Comparison of ENCODE assay signal across 12 mouse cellular contexts in the genomic region with DNA sequence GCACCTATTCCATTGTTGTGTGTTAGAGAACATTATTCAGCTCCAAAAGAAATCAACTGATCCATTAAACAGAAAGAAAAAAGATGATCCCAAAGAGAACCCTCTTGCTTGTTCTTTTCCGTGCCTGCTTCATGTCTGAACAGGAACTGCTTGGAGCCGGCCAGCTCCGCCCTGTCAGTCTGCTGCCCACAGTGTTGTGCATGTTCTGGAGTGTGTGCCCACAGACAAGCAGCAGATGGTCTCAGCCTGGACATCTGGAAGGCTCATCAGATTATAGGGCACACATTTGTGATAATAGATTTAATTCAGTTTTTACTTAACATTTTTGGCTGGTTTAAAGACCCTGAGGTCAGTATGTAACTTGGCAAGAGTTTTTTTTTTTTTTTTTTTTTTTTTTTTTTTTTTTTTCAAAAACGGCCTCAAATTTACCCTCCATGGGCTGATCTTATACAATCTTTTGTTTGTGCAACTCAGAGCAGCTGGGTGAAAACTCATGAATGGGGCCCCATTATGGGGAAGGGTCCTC.
DNase-seq lines count a peak whose midpoint lies in the region; ATAC-seq and TF ChIP-seq lines count a peak whose summit lies in the region.
"Had no signal": no experiment of that assay in that cellular context is flagged by ENCODE, and none has a peak within 500 bp of the region (broad histone marks: within the 10 kb centered on the region; RNA-seq: fewer than 3 reads in every experiment).

No protein-coding gene starts in this region.

- TF ChIP-seq EP300 in CH12.LX (IDR thresholded peaks at IDR 0.05; ENCODE audit: low read length): no peak

- H3K4me3 ChIP-seq in hindbrain, embryonic 12.5 days: no peak overlapping the region
- no peak overlapping the region for H3K4me3 ChIP-seq in hindbrain, embryonic 10.5 days
- H3K4me3 ChIP-seq in CH12.LX (replicated peaks in 1 of 3; ENCODE audit: low read depth in 2 of 3, low read length in 2 of 3, poor library complexity in 1 of 3): no peak overlapping the region
- H3K4me3 ChIP-seq in cerebellum, adult 2 months (replicated peaks; ENCODE audit: insufficient read depth, low read depth, low read length): no peak overlapping the region
- H3K4me3 ChIP-seq: erythroblast, embryonic 14.5 days had no signal

- no peaks in the 10 kb centered on the region for H3K9me3 ChIP-seq in hindbrain, embryonic 12.5 days (replicated peaks)
- H3K9me3 ChIP-seq in hindbrain, embryonic 10.5 days: no peaks in the 10 kb centered on the region
- no peaks in the 10 kb centered on the region for H3K9me3 ChIP-seq in CH12.LX (replicated peaks; ENCODE audit: low read length)

- no peak for TF ChIP-seq POLR2A in CH12.LX (IDR thresholded peaks at IDR 0.05; ENCODE audit: low read depth, low read length)
- no peak for TF ChIP-seq POLR2A in brain, embryonic 14.5 days (IDR thresholded peaks at IDR 0.05; ENCODE audit: borderline replicate concordance, extremely low read depth, insufficient read depth, insufficient read length, poor library complexity, severe bottlenecking)
- TF ChIP-seq POLR2A in cerebellum, adult 2 months (IDR thresholded peaks at IDR 0.05; ENCODE audit: borderline replicate concordance, insufficient read depth, low read length): no peak

- no peaks in the 10 kb centered on the region for H3K27me3 ChIP-seq in hindbrain, embryonic 12.5 days
- H3K27me3 ChIP-seq in hindbrain, embryonic 10.5 days (ENCODE audit: insufficient read depth, poor library complexity, severe bottlenecking): no peaks in the 10 kb centered on the region
- no peaks in the 10 kb centered on the region for H3K27me3 ChIP-seq in CH12.LX (replicated peaks)
- no peaks in the 10 kb centered on the region for H3K27me3 ChIP-seq in cerebellum, adult 2 months (ENCODE audit: control insufficient read depth, insufficient read depth, low read length)

- H3K4me1 ChIP-seq in hindbrain, embryonic 12.5 days: no peaks in the 10 kb centered on the region
- peaks cover 10% of the 10 kb centered on the region; the same call in 1 of the 2 replicates for H3K4me1 ChIP-seq in hindbrain, embryonic 10.5 days (replicated peaks)
- H3K4me1 ChIP-seq in CH12.LX (ENCODE audit: control insufficient read depth in 1 of 2, insufficient read depth in 2 of 2): no peaks in the 10 kb centered on the region
- H3K4me1 ChIP-seq in cerebellum, adult 2 months (ENCODE audit: control insufficient read depth, insufficient read depth, low read length): no peaks in the 10 kb centered on the region

- TF ChIP-seq CTCF in CH12.LX (conservative IDR thresholded peaks at IDR 0.05 in 1 of 2, IDR thresholded peaks at IDR 0.05 in 1 of 2; ENCODE audit: low read depth in 2 of 2, low read length in 2 of 2): no peak
- TF ChIP-seq CTCF in brain, embryonic 14.5 days (IDR thresholded peaks at IDR 0.05; ENCODE audit: borderline replicate concordance, extremely low read depth, insufficient read depth, insufficient read length): no peak
- TF ChIP-seq CTCF in cerebellum, adult 2 months (IDR thresholded peaks at IDR 0.05; ENCODE audit: borderline replicate concordance, insufficient read depth, low read depth, low read length): no peak

- H3K9ac ChIP-seq in hindbrain, embryonic 12.5 days: no peak overlapping the region
- H3K9ac ChIP-seq in CH12.LX (ENCODE audit: insufficient read depth, low read depth): no peak overlapping the region; the same call in 1 of the 2 replicates

- H3K4me2 ChIP-seq in hindbrain, embryonic 12.5 days (replicated peaks): no peak overlapping the region
- H3K4me2 ChIP-seq in CH12.LX (ENCODE audit: insufficient read depth, low read depth, poor library complexity, severe bottlenecking): peak overlapping the region; percentile 21; the same call in 1 of the 2 replicates

- H3K36me3 ChIP-seq in hindbrain, embryonic 12.5 days: no peaks in the 10 kb centered on the region
- H3K36me3 ChIP-seq in hindbrain, embryonic 10.5 days: no peaks in the 10 kb centered on the region
- H3K36me3 ChIP-seq in CH12.LX (replicated peaks in 1 of 2; ENCODE audit: control insufficient read depth in 1 of 2, insufficient read depth in 1 of 2, low read length in 1 of 2): no peaks in the 10 kb centered on the region

- in situ Hi-C loops in CH12.LX (cut with MboI; ENCODE audit: low pct_ligation_motif_present, low pct_unique_long_range_greater_than_20kb, low sequenced_read_pairs): no loop called here

- WGBS in hindbrain, embryonic 12.5 days: 53% methylated on average over 4 of the region's 4 CpGs
- 63% methylated on average over 4 of the region's 4 CpGs for WGBS in hindbrain, embryonic 10.5 days
- WGBS in cerebellum, adult 2 months: 15% methylated on average over 4 of the region's 4 CpGs

- intact Hi-C loops in left cerebral cortex, postnatal 25 days (cut with DNase I): no loop called here

- no peak for DNase-seq in hindbrain, embryonic 10.5 days (ENCODE audit: low spot score)
- DNase-seq in CH12.LX (ENCODE audit: extremely low read depth): no peak
- DNase-seq in brain, embryonic 14.5 days (ENCODE audit: low read depth): peak; percentile 67
- DNase-seq in left cerebral cortex, postnatal 25 days (ENCODE audit: low spot score in 2 of 2): peak; percentile 13 to 51
- DNase-seq in Muller cell, postnatal 12 days (ENCODE audit: inconsistent ontology term): no peak
- no peak for DNase-seq in cerebellum, adult 2 months
- DNase-seq: heart, postnatal 14 days; kidney, postnatal 25 days; thymus, postnatal 14 days had no signal

- dilution Hi-C loops in CH12.LX (cut with MboI; ENCODE audit: extremely low pct_ligation_motif_present, extremely low pct_unique_long_range_greater_than_20kb, low sequenced_read_pairs): no loop called here

- no peak for TF ChIP-seq RAD21 in CH12.LX (IDR thresholded peaks at IDR 0.05; ENCODE audit: low read depth, low read length)

- H3K79me2 ChIP-seq in CH12.LX (replicated peaks; ENCODE audit: control insufficient read depth, extremely low read depth, insufficient read depth, poor library complexity, severe bottlenecking): no peaks in the 10 kb centered on the region

- 0 out of 2 replicates have a peak, but pooled peaks have one; percentile 66 for ATAC-seq in hindbrain, embryonic 12.5 days (ENCODE audit: low FRiP score)
- no peak for ATAC-seq in erythroblast, adult 5-6 weeks (replicated peaks; ENCODE audit: low FRiP score, poor library complexity, severe bottlenecking)

- no peak overlapping the region for H3K27ac ChIP-seq in hindbrain, embryonic 12.5 days
- H3K27ac ChIP-seq in hindbrain, embryonic 10.5 days: no peak overlapping the region
- no peak overlapping the region for H3K27ac ChIP-seq in CH12.LX (ENCODE audit: insufficient read depth, low read depth)
- H3K27ac ChIP-seq in cerebellum, adult 2 months (ENCODE audit: insufficient read depth, low read length): no peak overlapping the region

TF ChIP-seq in CH12.LX, 34 proteins besides CTCF, POLR2A, EP300 and RAD21:
- TF ChIP-seq ZNF384 (IDR thresholded peaks at IDR 0.05; ENCODE audit: low read depth, low read length) (peak; percentile 83), JUN (IDR thresholded peaks at IDR 0.05; ENCODE audit: insufficient read depth, low read depth, low read length) (no peak), GABPA (IDR thresholded peaks at IDR 0.05; ENCODE audit: insufficient replicate concordance, low read depth, low read length) (no peak), BHLHE40 (IDR thresholded peaks at IDR 0.05; ENCODE audit: low read depth, low read length) (no peak), ELF1 (IDR thresholded peaks at IDR 0.05; ENCODE audit: low read depth, low read length) (no peak), TBP (conservative IDR thresholded peaks at IDR 0.05; ENCODE audit: low read depth, low read length) (no peak), MAX (IDR thresholded peaks at IDR 0.05; ENCODE audit: low read length) (no peak)
TF ChIP-seq in CH12.LX: peak in this region for 1.

Comparison
In these comparisons a context has a peak if more than half of its experiments do, and no peak if none do; other contexts are left out.
1. DNase-seq: peak in brain, embryonic 14.5 days (single experiment) and left cerebral cortex, postnatal 25 days (2 of 2); none in hindbrain, embryonic 10.5 days (single experiment), CH12.LX (single experiment), Muller cell, postnatal 12 days (single experiment) and cerebellum, adult 2 months (0 of 2).